Mouse (Mus musculus): ENCODE measurements around the gene Papss2.
A peak's percentile ranks its signal among the peaks of the same experiment; 100 is the strongest.

Gene Papss2

DNA sequence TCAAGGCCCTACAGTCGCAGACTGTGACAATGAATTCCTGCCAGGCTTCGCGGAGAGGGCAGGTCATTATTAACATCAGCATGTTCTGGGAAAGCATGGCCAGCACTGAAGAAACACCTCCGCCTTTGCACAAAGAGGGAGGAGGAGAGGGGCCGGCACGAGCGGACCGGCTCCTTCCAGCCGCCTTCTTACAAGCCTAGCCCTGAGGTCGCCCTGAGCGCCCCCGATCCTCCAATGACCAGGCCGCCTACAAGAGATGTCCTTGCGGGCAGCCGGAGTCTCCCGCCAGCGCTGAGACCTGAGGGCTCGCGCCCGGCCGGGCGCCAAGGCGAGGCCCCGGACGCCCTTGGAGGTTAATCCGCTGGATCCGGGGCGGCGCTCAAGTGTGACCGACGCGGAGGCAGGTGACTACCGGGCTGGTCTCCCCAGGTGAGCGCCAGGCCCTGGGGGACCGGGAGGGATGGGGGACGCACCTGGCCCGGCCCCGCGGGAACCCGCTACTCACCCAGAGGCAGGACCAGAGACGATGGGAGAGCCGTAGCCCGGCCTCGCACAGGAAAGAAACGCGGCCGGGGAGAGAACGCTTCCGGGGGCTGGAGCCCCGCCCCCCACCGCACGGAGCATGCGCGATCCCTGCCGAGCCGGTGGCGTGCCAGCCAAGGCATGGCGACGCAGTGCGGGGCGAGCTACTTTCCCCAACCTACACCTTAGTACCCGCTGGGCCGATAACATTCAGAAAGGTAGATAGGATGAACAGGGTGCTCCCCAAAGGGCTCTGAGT is 116.4 kb downstream of the Papss2 start:
- DNase-seq (ENCODE audit: low spot score in 2 of 2), result peak; percentile 89 to 91

- peak; percentile 86 to 92 for DNase-seq (ENCODE audit: low spot score in 2 of 2)
These were observed 117.0 kb downstream of the Papss2 start for GRCm38 (mm10) chr19:32712588-32713042.

DNA sequence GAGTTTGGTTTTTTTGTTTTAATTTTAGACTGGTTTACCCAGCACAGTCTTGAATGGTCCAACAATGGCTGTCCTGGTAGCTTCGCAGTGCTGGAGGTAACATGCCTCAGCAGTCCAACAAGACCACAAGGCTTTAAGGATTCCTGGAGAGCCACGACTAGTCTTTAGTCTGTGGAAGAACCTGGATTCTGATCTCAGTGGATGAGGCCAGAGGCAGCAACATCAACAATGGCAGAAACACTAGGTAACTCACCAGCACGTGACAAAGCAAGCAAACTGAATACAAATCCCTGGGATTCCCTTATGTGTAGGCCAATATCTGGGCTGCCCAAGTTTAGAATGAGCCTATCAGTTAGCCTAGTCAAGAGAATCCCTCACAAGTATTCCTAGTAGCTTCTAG is 117.9 kb downstream of the Papss2 start:
- DNase-seq (ENCODE audit: low spot score in 2 of 2), result no peak

DNA sequence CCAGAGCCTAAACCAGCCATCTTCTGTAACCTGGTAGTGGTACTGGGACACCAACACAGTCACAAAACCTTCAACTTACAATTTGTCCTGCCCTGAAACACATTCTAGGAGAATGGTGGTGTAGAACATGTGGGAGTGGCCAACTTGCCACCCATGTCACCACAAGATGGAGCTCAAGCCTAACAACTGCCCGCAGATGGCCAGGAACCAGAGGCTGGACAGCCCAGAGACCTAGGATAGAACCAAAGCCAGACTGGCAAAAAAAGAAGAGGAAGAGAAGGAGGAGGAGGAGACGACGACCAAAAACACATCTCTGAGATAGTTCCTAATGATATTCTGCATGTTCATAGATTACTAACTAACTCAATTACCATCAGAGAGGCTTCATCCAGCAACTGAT is 119.6 kb downstream of the Papss2 start:
- peak; percentile 70 to 74 for DNase-seq (ENCODE audit: low spot score in 2 of 2)

GRCm38 (mm10) chr19:32715681-32716080 is 120.1 kb downstream of the Papss2 start:
- DNase-seq (ENCODE audit: low spot score in 2 of 2), result no peak

All from natural killer cell, adult 2 months (primary cell).